Mouse (Mus musculus) spleen, postnatal 36 days (tissue): ENCODE results near the gene Gm49320.

Source experiments
- DNase-seq, 2 experiments: peaks; one replicate each; pipeline ENCODE4 v3.0.0; 2022; ENCODE audit warnings: low spot score in 2 of 2, mixed read lengths in 1 of 2

Gm49320 gene

GRCm38 (mm10) chr8:4238434-4239192 lies at the start of gene Gm49320, which contains the start of gene Map2k7:
Gene Gm49320, plus strand, starts transcription at chr8:4238865.
Gene Map2k7, plus strand, starts transcription at chr8:4238740.
- DNase-seq, result peak; percentile 99 to 100

- peak in 1 of 2 experiments; percentile 22 for DNase-seq
Measured at GRCm38 (mm10) chr8:4189031-4189722, 49.5 kb upstream of the Gm49320 start.

- DNase-seq, result no peak
Measured at GRCm38 (mm10) chr8:4192305-4192704, 46.4 kb upstream of the Gm49320 start.

GRCm38 (mm10) chr8:4192807-4193587 lies 45.7 kb upstream of the Gm49320 start:
- DNase-seq, result peak; percentile 66 to 73

- DNase-seq, result no peak
Measured at GRCm38 (mm10) chr8:4193588-4193894, 45.1 kb upstream of the Gm49320 start.

GRCm38 (mm10) chr8:4201321-4201720 lies 37.3 kb upstream of the Gm49320 start:
- DNase-seq, result no peak

GRCm38 (mm10) chr8:4205246-4206123 lies 33.2 kb upstream of the Gm49320 start:
- no peak for DNase-seq

- DNase-seq, result no peak
Measured at GRCm38 (mm10) chr8:4206182-4207015, 32.3 kb upstream of the Gm49320 start.

GRCm38 (mm10) chr8:4207016-4207350 lies 31.7 kb upstream of the Gm49320 start:
- no peak for DNase-seq

GRCm38 (mm10) chr8:4211097-4211496 lies 27.6 kb upstream of the Gm49320 start:
- no peak for DNase-seq

GRCm38 (mm10) chr8:4212809-4213209 lies 25.9 kb upstream of the Gm49320 start:
- no peak for DNase-seq

GRCm38 (mm10) chr8:4213210-4214005 lies 25.3 kb upstream of the Gm49320 start:
- peak; percentile 31 to 32 for DNase-seq

- DNase-seq, result peak; percentile 65 to 71
Measured at GRCm38 (mm10) chr8:4214006-4214980, 24.4 kb upstream of the Gm49320 start.

- DNase-seq, result no peak
Measured at GRCm38 (mm10) chr8:4216296-4216695, 22.4 kb upstream of the Gm49320 start.

- DNase-seq, result no peak
Measured at GRCm38 (mm10) chr8:4216791-4217621, 21.7 kb upstream of the Gm49320 start, which contains the start of gene Prr36. Gene Prr36, minus strand, starts transcription at chr8:4217459.

- no peak for DNase-seq
Measured at GRCm38 (mm10) chr8:4219617-4220016, 19.0 kb upstream of the Gm49320 start.

- no peak for DNase-seq
Measured at GRCm38 (mm10) chr8:4222059-4222458, 16.6 kb upstream of the Gm49320 start.

GRCm38 (mm10) chr8:4226323-4226722 lies 12.3 kb upstream of the Gm49320 start:
- no peak for DNase-seq
